Comparison of ENCODE assay signal across 8 mouse cellular contexts in the genomic region with DNA sequence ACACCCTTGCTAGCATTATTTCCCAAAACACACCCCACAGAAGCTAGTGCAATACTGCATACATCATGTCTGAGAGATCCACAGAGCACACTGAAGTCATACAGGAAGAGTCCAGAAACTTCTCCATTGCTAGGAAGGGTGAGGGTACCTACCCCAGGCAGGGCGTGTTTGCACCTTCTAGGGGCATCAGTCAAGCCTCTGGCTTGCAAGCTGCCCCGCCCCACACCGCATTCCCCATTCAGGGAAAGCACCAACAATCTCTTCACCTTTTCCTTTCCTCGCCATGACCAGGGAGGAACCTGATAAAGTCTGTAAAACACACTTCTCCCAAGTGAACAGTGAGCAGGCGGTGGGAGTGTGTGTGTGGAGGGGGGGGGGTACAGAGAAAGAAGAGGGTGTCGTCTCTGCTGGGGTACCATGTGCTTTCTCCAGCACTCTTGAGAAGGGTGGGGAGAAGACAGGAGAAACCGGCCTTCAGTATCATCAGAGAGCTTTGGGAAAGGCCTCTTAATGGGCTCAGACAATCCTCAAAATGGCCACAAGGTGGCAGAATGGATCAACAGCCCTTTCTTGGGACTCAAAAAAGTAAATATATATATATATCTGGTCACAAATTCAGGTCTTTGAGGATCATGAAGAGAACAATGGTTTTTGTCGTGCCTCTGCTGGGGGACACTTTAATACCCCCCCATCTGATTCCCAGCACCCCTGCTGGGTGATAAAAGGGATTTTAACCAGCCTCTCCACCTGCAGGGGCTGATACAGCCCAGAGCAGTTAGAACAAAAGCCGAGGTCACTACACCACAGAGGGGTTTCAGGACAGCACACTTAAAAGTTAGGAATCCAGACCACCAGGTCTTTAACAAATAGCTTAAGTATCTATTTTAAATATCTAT.
DNase-seq lines count a peak whose midpoint lies in the region; ATAC-seq lines count a peak whose summit lies in the region.

No protein-coding gene starts in this region.

- no peaks in the 10 kb centered on the region for H3K36me3 ChIP-seq in limb, embryonic 11.5 days (ENCODE audit: control insufficient read depth, insufficient read depth, low read length)

- 39% methylated on average over 9 of the region's 9 CpGs for WGBS in limb, embryonic 11.5 days

- peak; percentile 83 for DNase-seq in adipocyte (ENCODE audit: low spot score)
- peak; percentile 35 to 51 for DNase-seq in gastrocnemius, postnatal 4 days (ENCODE audit: low spot score in 2 of 2)
- DNase-seq in kidney, adult 11 months = peak; percentile 61
- DNase-seq in limb, embryonic 11.5 days (ENCODE audit: low spot score) = peak; percentile 66
- peak; percentile 83 for DNase-seq in naive thymus-derived CD4-positive, alpha-beta T cell, adult 2 months (ENCODE audit: low read depth)
- peak; percentile 71 for DNase-seq in thymus, postnatal 25 days

- H3K27me3 ChIP-seq in limb, embryonic 11.5 days (ENCODE audit: control insufficient read depth, insufficient read depth, low read length) = no peaks in the 10 kb centered on the region

- 0 out of 2 replicates have a peak, but pooled peaks cover 3% of the 10 kb centered on the region for H3K4me1 ChIP-seq in limb, embryonic 11.5 days (ENCODE audit: control insufficient read depth, insufficient read depth, low read length)

- no peak overlapping the region for H3K4me2 ChIP-seq in limb, embryonic 11.5 days (ENCODE audit: low read depth, severe bottlenecking)

- ATAC-seq in CD4-positive, CD25-positive, alpha-beta regulatory T cell, adult 4 months = peak; percentile 73
- ATAC-seq in common myeloid progenitor, adult 5-6 weeks (replicated peaks; ENCODE audit: low read depth, poor library complexity, severe bottlenecking) = peak; percentile 73
- ATAC-seq in limb, embryonic 11.5 days (ENCODE audit: insufficient number of reproducible peaks, low FRiP score, low TSS enrichment, low read depth) = peak; percentile 45; the same call in 1 of the 2 replicates

- H3K9ac ChIP-seq in limb, embryonic 11.5 days (ENCODE audit: low read length) = no peak overlapping the region

- H3K9me3 ChIP-seq in limb, embryonic 11.5 days (ENCODE audit: control insufficient read depth, low read length) = no peaks in the 10 kb centered on the region

- H3K4me3 ChIP-seq in limb, embryonic 11.5 days (ENCODE audit: low read depth, low read length) = no peak overlapping the region

- H3K27ac ChIP-seq in limb, embryonic 11.5 days (replicated peaks; ENCODE audit: low read depth, low read length) = no peak overlapping the region
